Mouse (Mus musculus): ENCODE results near the gene Sun1. TPM values are rescaled to one million over a fixed set of nuclear protein-coding genes. Genes with fewer than 3 reads are reported as not detected.

The Sun1 gene
- polyA plus RNA-seq, 1 experiment from 2014 or later = 48.9 TPM

GRCm38 (mm10) chr5:139211737-139212385 lies 11.4 kb downstream of the Sun1 start:
- 93% methylated on average over 11 of the region's 11 CpGs for WGBS
- Histone ChIP-seq H3K4me3 (ENCODE audit: low read depth, low read length) (no peak overlapping the region), H3K36me3 (ENCODE audit: control insufficient read depth, insufficient read depth, low read length) (no peaks in the 10 kb centered on the region), H3K4me2 (ENCODE audit: low read depth) (no peak overlapping the region), H3K27me3 (ENCODE audit: control insufficient read depth, insufficient read depth, low read length) (no peaks in the 10 kb centered on the region), H3K27ac (ENCODE audit: low read depth, low read length) (no peak overlapping the region), H3K9ac (ENCODE audit: low read length) (no peak overlapping the region), H3K9me3 (ENCODE audit: control insufficient read depth, low read length) (no peaks in the 10 kb centered on the region), H3K4me1 (ENCODE audit: control insufficient read depth, insufficient read depth, low read length) (no peaks in the 10 kb centered on the region)
- no peak for DNase-seq (ENCODE audit: low spot score)
- no peak for ATAC-seq (ENCODE audit: insufficient read depth, low FRiP score, low TSS enrichment)

GRCm38 (mm10) chr5:139214298-139214697 lies 13.9 kb downstream of the Sun1 start:
- H3K27ac ChIP-seq (ENCODE audit: low read depth, low read length) = no peak overlapping the region
- H3K9me3 ChIP-seq (ENCODE audit: control insufficient read depth, low read length) = no peaks in the 10 kb centered on the region
- H3K27me3 ChIP-seq (ENCODE audit: control insufficient read depth, insufficient read depth, low read length) = no peaks in the 10 kb centered on the region
- H3K36me3 ChIP-seq (ENCODE audit: control insufficient read depth, insufficient read depth, low read length) = no peaks in the 10 kb centered on the region
- no peak for DNase-seq (ENCODE audit: low spot score)
- no peaks in the 10 kb centered on the region for H3K4me1 ChIP-seq (ENCODE audit: control insufficient read depth, insufficient read depth, low read length)
- ATAC-seq (ENCODE audit: insufficient read depth, low FRiP score, low TSS enrichment) = no peak
- no peak overlapping the region for H3K4me2 ChIP-seq (ENCODE audit: low read depth)
- H3K4me3 ChIP-seq (ENCODE audit: low read depth, low read length) = no peak overlapping the region
- no peak overlapping the region for H3K9ac ChIP-seq (ENCODE audit: low read length)

- Histone ChIP-seq H3K36me3 (ENCODE audit: control insufficient read depth, insufficient read depth, low read length) (peaks cover 1% of the 10 kb centered on the region), H3K4me2 (ENCODE audit: low read depth) (no peak overlapping the region), H3K4me3 (ENCODE audit: low read depth, low read length) (no peak overlapping the region), H3K9me3 (ENCODE audit: control insufficient read depth, low read length) (no peaks in the 10 kb centered on the region), H3K4me1 (ENCODE audit: control insufficient read depth, insufficient read depth, low read length) (no peaks in the 10 kb centered on the region), H3K27me3 (ENCODE audit: control insufficient read depth, insufficient read depth, low read length) (no peaks in the 10 kb centered on the region), H3K9ac (ENCODE audit: low read length) (no peak overlapping the region), H3K27ac (ENCODE audit: low read depth, low read length) (no peak overlapping the region)
- 98% methylated on average over 5 of the region's 5 CpGs for WGBS
- ATAC-seq (ENCODE audit: insufficient read depth, low FRiP score, low TSS enrichment) (no peak), DNase-seq (ENCODE audit: low spot score) (no peak)
Observed at GRCm38 (mm10) chr5:139215184-139215583, 14.7 kb downstream of the Sun1 start.

DNA sequence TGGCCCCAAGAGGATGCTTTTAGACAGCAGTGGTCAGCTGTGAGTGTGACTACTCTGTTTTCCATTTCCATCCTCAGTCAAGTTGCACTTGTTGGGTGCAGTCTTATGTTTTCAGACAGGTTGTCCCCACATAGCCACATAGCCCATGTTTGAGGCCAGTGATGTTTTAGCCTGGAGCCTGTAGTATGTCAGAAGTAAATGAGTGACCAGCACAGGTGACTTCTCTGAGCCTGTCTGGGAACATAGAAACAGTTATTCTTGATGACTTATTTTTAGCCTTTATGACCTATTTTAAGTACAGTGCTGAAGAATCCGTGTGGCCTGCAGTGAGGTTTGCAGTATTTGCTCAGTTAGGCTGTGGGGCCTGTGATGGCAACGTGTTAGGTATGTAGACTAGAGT lies 15.7 kb downstream of the Sun1 start:
- ATAC-seq (ENCODE audit: insufficient read depth, low FRiP score, low TSS enrichment) = no peak

DNA sequence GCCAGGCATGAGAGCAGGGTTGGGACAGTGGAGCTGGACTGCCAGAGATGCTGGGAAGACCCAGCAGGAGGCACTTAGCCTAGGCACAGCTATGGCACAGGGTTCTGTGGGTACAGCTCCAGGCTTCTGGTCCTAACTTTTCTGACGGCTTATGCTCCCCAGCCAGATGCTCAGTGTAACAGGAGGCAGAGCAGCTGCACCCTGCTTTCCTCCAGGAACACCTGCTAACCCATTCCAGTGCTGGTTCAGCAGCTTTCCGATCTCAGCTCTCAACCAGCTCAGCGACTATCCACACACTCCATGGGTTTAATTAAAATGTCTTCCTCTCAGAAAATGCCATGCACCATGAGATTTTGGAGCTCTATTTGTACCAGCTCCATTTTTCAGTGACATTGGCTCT lies 16.3 kb downstream of the Sun1 start:
- H3K4me3 ChIP-seq (ENCODE audit: low read depth, low read length) = no peak overlapping the region
- peaks cover 3% of the 10 kb centered on the region for H3K36me3 ChIP-seq (ENCODE audit: control insufficient read depth, insufficient read depth, low read length)
- H3K4me1 ChIP-seq (ENCODE audit: control insufficient read depth, insufficient read depth, low read length) = no peaks in the 10 kb centered on the region
- H3K27me3 ChIP-seq (ENCODE audit: control insufficient read depth, insufficient read depth, low read length) = no peaks in the 10 kb centered on the region
- no peaks in the 10 kb centered on the region for H3K9me3 ChIP-seq (ENCODE audit: control insufficient read depth, low read length)
- ATAC-seq (ENCODE audit: insufficient read depth, low FRiP score, low TSS enrichment) (no peak), DNase-seq (ENCODE audit: low spot score) (no peak)
- no peak overlapping the region for H3K9ac ChIP-seq (ENCODE audit: low read length)
- no peak overlapping the region for H3K4me2 ChIP-seq (ENCODE audit: low read depth)
- H3K27ac ChIP-seq (ENCODE audit: low read depth, low read length) = no peak overlapping the region
- 91% methylated on average over 3 of the region's 3 CpGs for WGBS

More for the DNA sequence above, 15.7 kb downstream of the Sun1 start:
- H3K9me3 ChIP-seq (ENCODE audit: control insufficient read depth, low read length) = no peaks in the 10 kb centered on the region
- no peak overlapping the region for H3K27ac ChIP-seq (ENCODE audit: low read depth, low read length)
- no peaks in the 10 kb centered on the region for H3K27me3 ChIP-seq (ENCODE audit: control insufficient read depth, insufficient read depth, low read length)
- H3K4me1 ChIP-seq (ENCODE audit: control insufficient read depth, insufficient read depth, low read length) = no peaks in the 10 kb centered on the region
- no peak for DNase-seq (ENCODE audit: low spot score)
- WGBS = 83% methylated on average over 2 of the region's 2 CpGs
- no peak overlapping the region for H3K4me2 ChIP-seq (ENCODE audit: low read depth)
- H3K4me3 ChIP-seq (ENCODE audit: low read depth, low read length) = no peak overlapping the region
- no peak overlapping the region for H3K9ac ChIP-seq (ENCODE audit: low read length)
- peaks cover 3% of the 10 kb centered on the region for H3K36me3 ChIP-seq (ENCODE audit: control insufficient read depth, insufficient read depth, low read length)

GRCm38 (mm10) chr5:139220006-139220515 lies 19.6 kb downstream of the Sun1 start:
- Histone ChIP-seq H3K9me3 (ENCODE audit: control insufficient read depth, low read length) (no peaks in the 10 kb centered on the region), H3K27ac (ENCODE audit: low read depth, low read length) (no peak overlapping the region), H3K27me3 (ENCODE audit: control insufficient read depth, insufficient read depth, low read length) (no peaks in the 10 kb centered on the region), H3K36me3 (ENCODE audit: control insufficient read depth, insufficient read depth, low read length) (peaks cover 5% of the 10 kb centered on the region), H3K4me1 (ENCODE audit: control insufficient read depth, insufficient read depth, low read length) (no peaks in the 10 kb centered on the region), H3K4me3 (ENCODE audit: low read depth, low read length) (no peak overlapping the region), H3K4me2 (ENCODE audit: low read depth) (no peak overlapping the region), H3K9ac (ENCODE audit: low read length) (no peak overlapping the region)
- 94% methylated on average over 4 of the region's 4 CpGs for WGBS
- no peak for ATAC-seq (ENCODE audit: insufficient read depth, low FRiP score, low TSS enrichment)
- no peak for DNase-seq (ENCODE audit: low spot score)

- Histone ChIP-seq H3K9ac (ENCODE audit: low read length) (no peak overlapping the region), H3K9me3 (ENCODE audit: control insufficient read depth, low read length) (no peaks in the 10 kb centered on the region), H3K27me3 (ENCODE audit: control insufficient read depth, insufficient read depth, low read length) (no peaks in the 10 kb centered on the region), H3K36me3 (ENCODE audit: control insufficient read depth, insufficient read depth, low read length) (peaks cover 7% of the 10 kb centered on the region), H3K4me3 (ENCODE audit: low read depth, low read length) (no peak overlapping the region), H3K4me2 (ENCODE audit: low read depth) (no peak overlapping the region), H3K4me1 (ENCODE audit: control insufficient read depth, insufficient read depth, low read length) (no peaks in the 10 kb centered on the region), H3K27ac (ENCODE audit: low read depth, low read length) (no peak overlapping the region)
- WGBS = 89% methylated on average over 4 of the region's 4 CpGs
- ATAC-seq (ENCODE audit: insufficient read depth, low FRiP score, low TSS enrichment) = no peak
- DNase-seq (ENCODE audit: low spot score) = no peak
Observed at GRCm38 (mm10) chr5:139220610-139221009, 20.2 kb downstream of the Sun1 start.

- no peak for ATAC-seq (ENCODE audit: insufficient read depth, low FRiP score, low TSS enrichment)
- no peak for DNase-seq (ENCODE audit: low spot score)
- peaks cover 15% of the 10 kb centered on the region for H3K36me3 ChIP-seq (ENCODE audit: control insufficient read depth, insufficient read depth, low read length)
- no peak overlapping the region for H3K27ac ChIP-seq (ENCODE audit: low read depth, low read length)
- H3K9ac ChIP-seq (ENCODE audit: low read length) = no peak overlapping the region
- no peaks in the 10 kb centered on the region for H3K9me3 ChIP-seq (ENCODE audit: control insufficient read depth, low read length)
- 95% methylated on average over 10 of the region's 10 CpGs for WGBS
- no peak overlapping the region for H3K4me2 ChIP-seq (ENCODE audit: low read depth)
- no peak overlapping the region for H3K4me3 ChIP-seq (ENCODE audit: low read depth, low read length)
- H3K27me3 ChIP-seq (ENCODE audit: control insufficient read depth, insufficient read depth, low read length) = no peaks in the 10 kb centered on the region
- H3K4me1 ChIP-seq (ENCODE audit: control insufficient read depth, insufficient read depth, low read length) = no peaks in the 10 kb centered on the region
Observed at GRCm38 (mm10) chr5:139223331-139223730, 22.9 kb downstream of the Sun1 start.

- no peak overlapping the region for H3K4me3 ChIP-seq (ENCODE audit: low read depth, low read length)
- WGBS = 94% methylated on average over 4 of the region's 4 CpGs
- DNase-seq (ENCODE audit: low spot score) (no peak), ATAC-seq (ENCODE audit: insufficient read depth, low FRiP score, low TSS enrichment) (no peak)
- H3K9me3 ChIP-seq (ENCODE audit: control insufficient read depth, low read length) = no peaks in the 10 kb centered on the region
- H3K27ac ChIP-seq (ENCODE audit: low read depth, low read length) = no peak overlapping the region
- H3K4me1 ChIP-seq (ENCODE audit: control insufficient read depth, insufficient read depth, low read length) = no peaks in the 10 kb centered on the region
- no peaks in the 10 kb centered on the region for H3K27me3 ChIP-seq (ENCODE audit: control insufficient read depth, insufficient read depth, low read length)
- H3K4me2 ChIP-seq (ENCODE audit: low read depth) = no peak overlapping the region
- H3K36me3 ChIP-seq (ENCODE audit: control insufficient read depth, insufficient read depth, low read length) = peaks cover 20% of the 10 kb centered on the region
- no peak overlapping the region for H3K9ac ChIP-seq (ENCODE audit: low read length)
Observed at GRCm38 (mm10) chr5:139227236-139227635, 26.8 kb downstream of the Sun1 start.

All from neural tube, embryonic 11.5 days (tissue).